Mouse (Mus musculus) C2C12 (cell line): Measurements from ENCODE around the gene Anks1b. TPM values are rescaled to one million over a fixed set of nuclear protein-coding genes. Genes with fewer than 3 reads are reported as not detected.

Experiments
- H3K27me3 ChIP-seq: one replicate; pipeline ENCODE4 v1.6.1; 2011; ENCODE audit not compliant: control insufficient read depth, insufficient read depth, insufficient read length
- H3K36me3 ChIP-seq: one replicate; pipeline ENCODE4 v1.6.1; 2011; ENCODE audit not compliant: control insufficient read depth, insufficient read depth
- H3K4me3 ChIP-seq: one replicate; pipeline ENCODE4 v1.5.1; 2011; ENCODE audit warnings: mild to moderate bottlenecking, control low read depth; ENCODE audit not compliant: poor library complexity, insufficient read depth, severe bottlenecking
- H3K79me2 ChIP-seq: one replicate; pipeline ENCODE4 v1.6.1; 2011; ENCODE audit not compliant: control insufficient read depth, insufficient read depth
- H3K79me3 ChIP-seq: one replicate; pipeline ENCODE4 v1.6.1; 2011; ENCODE audit warnings: low read depth, control low read depth
- H3ac ChIP-seq: one replicate; pipeline ENCODE3; 2011; ENCODE audit warnings: low read depth; ENCODE audit not compliant: control insufficient read depth, insufficient read length
- CEBPB ChIP-seq: IDR thresholded peaks from one replicate; pipeline ENCODE4 v1.6.1; 2011; ENCODE audit warnings: low read depth, mild to moderate bottlenecking, control low read depth, moderate library complexity
- CTCF ChIP-seq: IDR thresholded peaks from one replicate; pipeline ENCODE4 v1.5.1; 2011; ENCODE audit not compliant: control insufficient read depth, insufficient read depth, insufficient read length
- FOSL1 ChIP-seq: IDR thresholded peaks from one replicate; pipeline ENCODE4 v1.8.0; 2011; ENCODE audit warnings: mild to moderate bottlenecking, low read length; ENCODE audit not compliant: poor library complexity, insufficient read depth, severe bottlenecking
- MAX ChIP-seq: IDR thresholded peaks from one replicate; pipeline ENCODE4 v1.6.1; 2011; ENCODE audit warnings: mild to moderate bottlenecking, control low read depth
- MYOD1 ChIP-seq: IDR thresholded peaks from one replicate; pipeline ENCODE4 v1.6.1; 2011; ENCODE audit warnings: low read depth; ENCODE audit not compliant: control insufficient read depth, insufficient read length
- MYOG ChIP-seq: IDR thresholded peaks from one replicate; pipeline ENCODE4 v1.6.1; 2011; ENCODE audit not compliant: control insufficient read depth, insufficient read length; ENCODE audit errors: extremely low read depth
- USF1 ChIP-seq: IDR thresholded peaks from one replicate; pipeline ENCODE4 v1.6.1; 2011; ENCODE audit warnings: low read depth, mild to moderate bottlenecking, control low read depth, moderate library complexity
- polyA plus RNA-seq: library from polyadenylated mRNA; unstranded; fragments of >200 nt; fragmentation: generic; extraction: Trizol; gene quantifications from one replicate; pipeline ENCODE4 v1.2.1, GENCODE M21; 2012; ENCODE audit warnings: missing spikeins

The Anks1b gene
- polyA plus RNA-seq, 1 experiment = 0.27 TPM

GRCm38 (mm10) chr10:90937721-90938460 is 1064.6 kb downstream of the Anks1b start:
- H3K79me2 ChIP-seq = no peaks in the 10 kb centered on the region
- H3K36me3 ChIP-seq = no peaks in the 10 kb centered on the region
- no peak overlapping the region for H3ac ChIP-seq
- TF ChIP-seq MYOG (no peak), FOSL1 (no peak), MYOD1 (no peak)
- no peak overlapping the region for H3K4me3 ChIP-seq
- H3K79me3 ChIP-seq = no peaks in the 10 kb centered on the region
- peaks cover 12% of the 10 kb centered on the region for H3K27me3 ChIP-seq

- no peak for TF ChIP-seq CTCF
- TF ChIP-seq FOSL1 = no peak
- no peak for TF ChIP-seq CEBPB
- no peak for TF ChIP-seq MAX
- no peak for TF ChIP-seq USF1
- no peak overlapping the region for H3ac ChIP-seq
- no peaks in the 10 kb centered on the region for H3K79me3 ChIP-seq
- no peaks in the 10 kb centered on the region for H3K79me2 ChIP-seq
- H3K27me3 ChIP-seq = peaks cover 15% of the 10 kb centered on the region
- no peaks in the 10 kb centered on the region for H3K36me3 ChIP-seq
- H3K4me3 ChIP-seq = no peak overlapping the region
Observed at GRCm38 (mm10) chr10:90940521-90941520, 1067.5 kb downstream of the Anks1b start.

- no peaks in the 10 kb centered on the region for H3K36me3 ChIP-seq
- no peaks in the 10 kb centered on the region for H3K79me2 ChIP-seq
- no peaks in the 10 kb centered on the region for H3K79me3 ChIP-seq
- H3K27me3 ChIP-seq = peaks cover 15% of the 10 kb centered on the region
- H3K4me3 ChIP-seq = no peak overlapping the region
- TF ChIP-seq MAX = no peak
- no peak for TF ChIP-seq FOSL1
- no peak for TF ChIP-seq USF1
- no peak for TF ChIP-seq MYOD1
- no peak for TF ChIP-seq CEBPB
- no peak for TF ChIP-seq CTCF
- TF ChIP-seq MYOG = no peak
- H3ac ChIP-seq = no peak overlapping the region
Observed at GRCm38 (mm10) chr10:90942001-90942700, 1068.8 kb downstream of the Anks1b start.

- no peaks in the 10 kb centered on the region for H3K79me3 ChIP-seq
- H3K79me2 ChIP-seq = no peaks in the 10 kb centered on the region
- H3K4me3 ChIP-seq = no peak overlapping the region
- TF ChIP-seq MYOD1 = no peak
- TF ChIP-seq USF1 = no peak
- no peak for TF ChIP-seq MAX
- TF ChIP-seq MYOG = no peak
- TF ChIP-seq CEBPB = no peak
- no peak for TF ChIP-seq FOSL1
- no peak for TF ChIP-seq CTCF
- H3K36me3 ChIP-seq = no peaks in the 10 kb centered on the region
- H3ac ChIP-seq = no peak overlapping the region
- H3K27me3 ChIP-seq = peaks cover 3% of the 10 kb centered on the region
Observed at GRCm38 (mm10) chr10:90947043-90947442, 1073.7 kb downstream of the Anks1b start.

- H3K79me2 ChIP-seq = no peaks in the 10 kb centered on the region
- H3ac ChIP-seq = no peak overlapping the region
- H3K36me3 ChIP-seq = no peaks in the 10 kb centered on the region
- H3K79me3 ChIP-seq = no peaks in the 10 kb centered on the region
- H3K4me3 ChIP-seq = no peak overlapping the region
- TF ChIP-seq FOSL1 (no peak), USF1 (no peak), MYOD1 (no peak), CEBPB (no peak), MYOG (no peak), MAX (no peak), CTCF (no peak)
- peaks cover 3% of the 10 kb centered on the region for H3K27me3 ChIP-seq
Observed at GRCm38 (mm10) chr10:90947608-90948373, 1074.5 kb downstream of the Anks1b start.
